Mouse (Mus musculus) layer of hippocampus, postnatal 14 days (tissue): ENCODE measurements around the gene Cort. TPM values are rescaled to one million over a fixed set of nuclear protein-coding genes. Genes with fewer than 3 reads are reported as not detected.
"Not testable (repeated sequence)": the region's sequence is repeated elsewhere in the genome, so short reads cannot be mapped to it uniquely, and the experiment has no call there.

ENCODE experiments used
- DNase-seq, 2 experiments: peaks; one replicate each; pipeline ENCODE4 v3.0.0; 2021 to 2022; ENCODE audit warnings: low spot score in 2 of 2, mixed read lengths in 1 of 2
- total RNA-seq, 2 experiments: library from RNA; stranded (reverse); gene quantifications; 2 replicates each; pipeline ENCODE4 v1.2.3; 2021

Cort gene
- total RNA-seq, 2 experiments from 2014 or later, result 11.3 to 13.9 TPM

GRCm38 (mm10) chr4:149148084-149148483 is 21.5 kb upstream of the Cort start:
- DNase-seq, result no peak

GRCm38 (mm10) chr4:149147528-149147927 is 21.0 kb upstream of the Cort start:
- DNase-seq, result no peak

GRCm38 (mm10) chr4:149145151-149145550 is 18.6 kb upstream of the Cort start:
- DNase-seq, result no peak

DNA sequence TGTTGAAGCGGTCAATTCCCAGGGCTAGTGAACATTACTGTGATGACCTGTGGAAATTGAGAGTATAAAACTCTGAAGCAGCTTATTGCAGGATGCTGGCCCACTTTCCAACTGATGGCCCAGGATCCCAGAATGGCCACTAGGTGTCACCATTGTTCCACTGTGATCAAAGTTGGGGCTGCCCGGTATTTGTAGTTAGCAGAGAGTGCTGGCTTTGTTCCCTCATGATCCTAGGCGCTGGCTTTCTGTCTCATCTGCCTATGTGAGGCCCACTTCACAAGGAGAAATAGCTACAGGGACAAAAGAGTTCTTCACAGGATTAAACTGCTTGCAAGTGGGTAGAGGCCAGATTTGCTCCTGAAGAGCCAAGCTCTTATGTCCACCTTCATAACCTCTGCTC is 17.9 kb upstream of the Cort start:
- peak; percentile 80 to 91 for DNase-seq

GRCm38 (mm10) chr4:149143594-149143993 is 17.0 kb upstream of the Cort start:
- no peak for DNase-seq

- no peak for DNase-seq
Measured at GRCm38 (mm10) chr4:149138515-149138914, 12.0 kb upstream of the Cort start.

- DNase-seq, result peak; percentile 88 to 90
Measured at GRCm38 (mm10) chr4:149136982-149137770, 10.6 kb upstream of the Cort start, which contains the start of gene Cenps. Gene Cenps, minus strand, starts transcription at chr4:149137629.

- DNase-seq, result no peak
Measured at GRCm38 (mm10) chr4:149136116-149136850, 9.7 kb upstream of the Cort start.

DNA sequence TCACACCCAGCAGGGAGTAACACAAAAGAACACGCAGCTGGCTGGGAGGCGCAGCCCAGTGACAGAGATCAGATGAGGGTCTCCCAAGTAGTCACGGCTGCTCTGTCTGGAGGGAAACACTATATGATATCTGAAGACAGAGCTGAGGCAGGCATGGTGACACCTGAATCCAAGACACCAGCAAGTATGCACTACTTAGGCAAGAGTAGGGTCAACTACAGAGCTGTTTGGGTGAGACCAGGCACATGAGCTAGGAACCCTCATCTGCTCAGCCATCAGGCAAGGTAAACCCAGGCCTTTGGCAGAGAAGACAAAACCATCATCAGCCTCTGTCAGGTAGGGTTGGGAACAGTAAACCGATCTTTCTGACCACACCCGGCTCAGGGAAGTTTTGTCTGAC is 6.8 kb upstream of the Cort start:
- no peak for DNase-seq

DNA sequence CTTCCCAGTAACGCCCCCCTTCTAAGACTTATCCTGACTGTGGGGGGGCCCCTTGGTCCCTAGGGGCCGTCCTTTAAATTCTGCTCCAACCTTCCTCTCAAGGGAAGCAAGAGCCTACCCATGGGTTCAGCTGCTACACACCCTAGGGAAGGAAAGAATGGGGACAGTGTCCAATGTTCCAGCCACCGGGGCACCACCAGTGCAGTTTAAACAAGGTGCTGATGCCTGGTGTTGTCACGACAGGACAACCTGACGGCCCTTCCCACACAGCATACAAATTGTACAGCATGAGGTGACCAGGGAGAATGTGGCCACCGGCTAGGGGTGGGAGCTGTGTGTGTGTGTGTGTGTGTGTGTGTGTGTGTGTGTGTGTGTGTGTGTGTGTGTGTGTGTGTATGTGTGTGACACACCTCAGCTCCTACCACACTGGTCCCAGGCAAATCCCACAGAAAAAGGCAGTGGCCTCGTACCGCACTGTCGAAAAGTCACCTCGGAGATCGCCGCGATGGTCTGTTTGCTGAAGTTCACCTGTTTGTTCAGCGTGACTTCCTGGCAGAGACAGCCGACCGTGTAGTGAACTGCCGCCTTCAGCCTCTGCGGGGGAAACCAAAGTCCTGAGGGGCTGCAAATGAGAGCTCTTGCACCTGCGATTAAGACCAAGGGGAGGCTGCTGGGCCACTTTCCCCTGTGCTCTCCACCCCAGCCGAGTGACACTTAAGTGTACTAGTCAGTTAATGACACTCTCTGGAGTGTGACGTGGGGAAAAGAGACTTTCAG is 5.4 kb upstream of the Cort start:
- DNase-seq, result no peak

GRCm38 (mm10) chr4:149131021-149131752 is 4.6 kb upstream of the Cort start:
- no peak for DNase-seq

DNA sequence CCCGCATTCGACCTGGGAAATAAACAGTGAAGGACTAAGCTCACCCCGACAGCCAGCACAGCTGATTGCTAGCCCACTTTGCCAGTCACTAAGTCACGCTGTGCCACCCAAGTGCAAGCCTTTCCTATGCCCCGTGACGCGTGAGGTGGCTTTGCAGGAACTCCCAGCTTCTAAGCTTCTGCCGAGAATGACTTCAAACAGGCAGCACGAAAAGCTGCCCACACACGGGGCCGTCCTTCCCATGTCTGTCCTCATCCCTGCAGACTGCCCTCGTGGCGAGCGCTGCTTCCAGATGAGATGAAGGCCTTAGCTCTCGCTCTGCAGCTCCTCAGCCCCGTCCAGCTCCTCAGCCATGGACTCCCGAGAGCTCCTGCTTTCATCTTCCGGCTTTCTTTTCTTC is 1.9 kb upstream of the Cort start:
- no peak for DNase-seq

DNA sequence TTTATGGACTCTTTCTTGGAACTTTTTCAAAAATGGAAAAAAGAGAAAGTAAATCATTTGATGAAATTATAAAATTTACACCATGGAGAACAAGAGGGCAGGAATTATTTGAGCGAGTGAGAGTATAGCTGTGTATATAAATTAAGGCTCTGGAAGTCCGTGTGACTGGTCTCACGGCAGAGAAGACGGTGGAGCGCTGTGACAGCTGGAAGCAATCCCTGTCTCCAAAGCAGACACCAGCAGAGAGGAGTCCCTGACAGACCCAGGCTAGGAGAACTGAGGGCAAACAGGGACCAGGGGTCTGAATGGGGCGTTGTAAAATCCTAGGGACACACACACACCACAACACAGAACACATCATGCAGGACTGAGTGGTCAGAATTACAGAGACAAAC is 451 bp downstream of the Cort start:
- no peak for DNase-seq

DNA sequence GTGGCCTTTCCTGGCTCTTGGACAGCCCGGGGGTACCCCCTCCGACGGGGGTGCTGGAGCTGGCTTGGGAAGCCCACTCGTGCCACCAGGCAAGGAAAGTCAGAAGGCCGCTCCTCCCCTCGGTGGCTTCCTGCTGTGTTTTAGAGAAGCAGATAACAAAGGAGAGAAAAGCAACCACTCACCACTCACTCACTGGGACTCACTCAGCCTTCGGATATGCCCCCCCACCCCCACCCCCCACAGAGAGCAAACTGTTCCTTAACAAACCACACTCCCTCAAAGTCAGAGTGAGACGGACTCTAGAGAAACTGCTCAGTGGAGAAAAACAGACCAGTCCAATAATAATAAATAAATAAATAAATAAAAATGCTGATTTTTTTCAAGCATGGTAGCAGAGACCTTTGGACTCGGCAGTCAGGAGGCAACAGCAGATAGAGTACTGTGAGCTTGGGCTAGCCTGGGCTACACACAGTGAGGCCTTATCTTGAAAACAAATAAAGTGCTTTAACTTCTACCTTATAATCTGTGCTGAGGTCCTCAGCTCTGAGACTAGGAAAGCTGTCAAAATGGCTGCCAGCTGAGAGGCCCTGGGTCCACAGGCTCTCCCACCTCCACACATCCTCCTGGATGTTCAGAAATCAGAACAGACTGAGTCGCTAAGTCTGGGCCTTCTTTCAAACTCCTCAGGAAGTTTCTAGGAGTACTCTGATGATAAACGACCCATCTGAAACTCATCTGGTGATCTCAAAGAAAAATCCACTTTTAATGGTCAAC is 1.0 kb downstream of the Cort start:
- no peak for DNase-seq

- no peak for DNase-seq
Measured at GRCm38 (mm10) chr4:149123432-149123831, 3.1 kb downstream of the Cort start.

DNA sequence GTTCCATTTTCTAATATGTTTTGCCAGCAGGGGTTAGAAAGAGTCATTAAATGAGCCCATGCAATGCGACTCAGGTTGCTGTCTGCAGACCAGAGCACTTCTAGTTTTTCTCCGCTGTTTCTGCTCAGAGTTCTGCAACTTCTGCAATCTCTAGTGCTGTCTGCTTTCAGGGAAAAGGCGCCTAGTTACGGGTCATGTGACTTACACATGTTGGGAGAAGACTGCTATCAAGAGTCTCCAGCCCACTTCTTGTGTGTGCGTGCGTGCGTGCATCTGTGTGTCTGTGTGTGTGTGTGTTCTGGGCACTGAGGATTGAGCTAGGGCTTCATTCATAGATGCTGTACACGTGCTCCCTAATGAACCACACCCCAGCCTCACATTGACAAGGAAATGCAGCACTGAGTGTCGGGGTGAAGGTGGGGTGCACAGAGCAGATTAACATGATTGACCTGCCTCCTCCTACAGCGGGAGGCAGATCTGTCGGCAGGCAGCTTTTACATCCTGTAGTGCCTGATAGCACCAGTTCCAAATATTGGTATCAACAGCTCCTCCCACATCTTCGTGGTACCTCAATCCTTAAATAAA is 6.5 kb downstream of the Cort start:
- DNase-seq, result not testable (repeated sequence)

DNA sequence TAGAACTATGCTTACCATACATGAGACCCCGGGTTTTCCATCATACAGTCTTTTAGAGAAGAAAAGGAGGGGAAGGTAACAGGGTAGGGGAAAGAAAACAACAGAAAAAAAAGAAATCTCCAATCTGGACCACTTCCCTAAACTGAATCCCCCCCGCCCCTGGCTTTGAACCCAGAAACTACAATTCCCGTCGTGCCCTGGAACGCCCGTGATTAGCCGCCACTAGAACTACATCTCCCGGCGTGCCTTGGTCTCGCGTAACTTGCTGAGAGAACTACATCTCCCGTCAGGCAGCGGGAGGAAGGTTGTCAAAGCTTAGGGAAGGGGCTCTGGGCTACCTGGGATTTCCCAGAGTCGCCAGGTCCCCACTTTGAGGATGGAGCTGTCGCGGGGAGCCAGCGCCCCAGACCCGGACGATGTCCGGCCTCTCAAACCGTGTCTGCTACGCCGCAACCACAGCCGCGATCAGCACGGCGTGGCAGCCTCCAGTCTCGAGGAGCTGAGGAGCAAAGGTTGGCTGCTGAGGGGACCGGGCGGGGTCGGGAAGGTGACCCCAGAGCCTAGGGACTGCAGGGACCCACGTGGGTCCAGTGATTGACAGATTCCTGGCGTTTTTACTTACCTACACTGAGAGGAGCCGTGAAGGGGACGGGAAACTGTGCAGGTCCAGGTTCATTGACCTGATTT is 22.5 kb downstream of the Cort start, which contains the start of gene Dffa:
Gene Dffa, plus strand, starts transcription at position 272 of the 687 bp plus-strand sequence.
- DNase-seq, result peak; percentile 84 to 95

DNA sequence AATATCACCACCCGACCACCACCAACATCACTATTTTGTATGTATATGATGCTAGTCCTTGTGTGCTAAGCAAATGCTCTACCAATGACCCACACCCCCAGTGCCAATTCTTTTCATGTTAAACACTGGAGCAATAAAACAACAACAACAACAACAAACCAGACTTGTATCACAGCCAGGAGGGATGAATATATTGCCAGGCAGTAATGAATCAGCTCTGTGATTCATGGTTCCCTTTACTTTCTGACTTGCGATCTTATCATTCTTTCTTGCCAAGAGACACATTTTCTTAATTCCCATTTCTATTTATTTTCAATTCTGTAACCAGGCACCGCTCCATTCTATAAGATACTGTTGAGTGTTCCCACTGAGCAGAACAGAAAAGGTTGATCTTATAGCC is 25.1 kb downstream of the Cort start:
- no peak for DNase-seq

DNA sequence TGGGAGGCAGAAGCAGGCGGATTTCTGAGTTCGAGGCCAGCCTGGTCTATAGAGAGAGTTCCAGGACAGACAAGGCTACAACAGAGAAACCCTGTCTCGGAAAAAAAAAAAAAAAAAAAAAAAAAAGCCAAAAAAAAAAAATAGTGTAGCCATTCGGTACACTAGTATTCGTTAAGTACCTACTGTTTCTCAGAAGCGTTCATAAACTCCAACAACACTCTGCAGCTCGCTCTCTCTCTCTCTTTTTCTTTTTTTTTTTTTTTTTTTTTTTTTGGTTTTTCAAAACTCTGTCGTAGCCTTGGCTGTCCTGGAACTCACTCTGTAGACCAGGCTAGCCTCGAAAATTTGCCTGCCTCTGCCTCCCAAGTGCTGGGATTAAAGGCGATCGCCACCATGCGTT is 26.1 kb downstream of the Cort start:
- not testable (repeated sequence) for DNase-seq
